Mouse (Mus musculus): Measurements from ENCODE around the gene Olfr585.

DNA sequence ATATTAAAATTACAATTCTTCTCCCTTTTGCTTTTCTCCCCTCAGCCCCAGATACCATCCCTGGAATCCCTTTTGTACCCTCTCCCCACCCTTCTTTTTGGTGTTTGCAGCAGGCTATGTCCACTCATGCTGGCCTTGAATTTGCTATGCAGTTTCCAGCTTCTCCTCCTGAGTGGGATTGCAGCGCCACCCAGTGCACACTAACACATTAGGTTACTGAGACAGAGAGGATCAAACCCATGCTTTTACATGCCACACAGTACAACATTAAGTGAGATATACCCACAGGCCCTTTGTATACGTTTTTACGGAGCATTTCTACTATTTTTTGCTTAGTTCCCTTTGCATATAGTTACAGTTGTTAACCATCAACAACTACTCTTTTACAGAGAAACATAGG is 21.9 kb downstream of the Olfr585 start:
- TF ChIP-seq POLR2A (IDR thresholded peaks at IDR 0.05; ENCODE audit: insufficient read depth, low read depth, low read length) (no peak), CTCF (IDR thresholded peaks at IDR 0.05; ENCODE audit: insufficient read depth, low read depth, low read length) (no peak)
